Mouse (Mus musculus) lung, postnatal 36 days (tissue): ENCODE measurements around the gene 4930524B15Rik.
"Not testable (repeated sequence)": the region's sequence is repeated elsewhere in the genome, so short reads cannot be mapped to it uniquely, and the experiment has no call there.

Source experiments
- DNase-seq: peaks from one replicate; pipeline ENCODE4 v3.0.0; 2022; ENCODE audit warnings: mixed read lengths

The 4930524B15Rik gene

GRCm38 (mm10) chr11:31984786-31985185, 19.4 kb downstream of the 4930524B15Rik start:
- DNase-seq = no peak

DNA sequence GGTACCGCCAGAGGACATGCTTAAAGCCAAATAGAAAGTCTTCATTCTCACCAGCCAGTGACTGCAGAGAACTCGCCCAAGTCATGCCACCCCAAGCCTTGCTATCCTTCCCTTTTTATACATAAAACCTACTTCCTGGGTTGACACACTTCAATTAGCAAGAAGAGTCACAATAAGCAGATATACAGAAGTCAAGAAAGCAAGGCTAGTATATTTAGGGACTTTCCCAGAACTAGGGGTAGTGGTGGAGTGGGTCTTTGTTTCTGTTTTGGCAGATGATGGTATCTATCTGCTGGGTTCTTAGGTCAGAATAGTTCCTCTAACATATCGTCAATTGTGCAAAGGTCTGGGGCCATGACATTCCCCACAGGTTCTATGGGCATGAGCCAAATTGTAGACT, 27.1 kb downstream of the 4930524B15Rik start:
- no peak for DNase-seq

- no peak for DNase-seq
Observed at GRCm38 (mm10) chr11:31999716-32000115, 34.3 kb downstream of the 4930524B15Rik start.

DNA sequence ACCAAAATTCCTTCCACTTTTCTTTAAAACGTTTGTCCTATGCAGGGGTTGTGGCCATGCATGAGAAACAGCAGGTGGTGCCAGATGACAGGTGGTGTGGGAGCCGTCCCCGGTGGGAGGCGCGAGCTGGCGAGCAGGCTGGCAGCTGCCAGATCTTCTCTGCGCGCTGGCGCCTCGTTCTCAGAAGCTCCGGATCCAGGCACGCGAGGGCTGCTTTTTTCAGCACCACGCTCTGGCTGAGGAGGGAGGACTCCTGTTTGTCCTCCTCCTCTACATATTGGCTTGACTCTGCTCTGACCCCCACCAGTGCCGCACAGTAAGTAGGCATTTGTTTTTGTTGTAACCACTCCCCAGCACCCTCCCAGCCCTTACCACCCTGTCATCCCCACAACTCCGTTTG, 34.9 kb downstream of the 4930524B15Rik start, which contains the start of gene Nsg2:
Gene Nsg2 (plus strand): TSS at position 183 of the 400 bp plus-strand sequence.
- peak; percentile 66 for DNase-seq

GRCm38 (mm10) chr11:32001181-32001910, 36.0 kb downstream of the 4930524B15Rik start:
- DNase-seq = no peak

DNA sequence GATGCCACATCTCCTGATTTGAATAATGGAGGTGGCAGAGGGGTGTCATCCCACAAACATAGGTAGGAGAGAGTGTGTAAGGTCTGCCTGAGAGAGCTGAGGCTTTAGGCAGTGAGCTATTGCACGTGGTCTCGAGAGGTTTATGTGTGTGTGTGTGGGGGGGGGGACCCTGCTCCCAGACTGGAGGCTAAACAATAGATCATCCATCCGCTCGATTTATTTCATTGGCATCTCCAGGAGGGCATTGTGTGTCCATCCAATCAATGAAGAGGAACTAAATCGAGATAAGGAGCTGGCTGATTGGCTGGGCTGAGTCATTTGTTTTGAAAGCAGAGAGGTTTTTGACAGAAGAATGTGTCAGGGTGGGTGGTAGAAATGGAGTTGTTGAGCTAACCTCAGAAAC, 37.3 kb downstream of the 4930524B15Rik start:
- no peak for DNase-seq

GRCm38 (mm10) chr11:32008049-32008448, 42.7 kb downstream of the 4930524B15Rik start:
- DNase-seq = not testable (repeated sequence)

GRCm38 (mm10) chr11:32008852-32009251, 43.5 kb downstream of the 4930524B15Rik start:
- DNase-seq = no peak

DNA sequence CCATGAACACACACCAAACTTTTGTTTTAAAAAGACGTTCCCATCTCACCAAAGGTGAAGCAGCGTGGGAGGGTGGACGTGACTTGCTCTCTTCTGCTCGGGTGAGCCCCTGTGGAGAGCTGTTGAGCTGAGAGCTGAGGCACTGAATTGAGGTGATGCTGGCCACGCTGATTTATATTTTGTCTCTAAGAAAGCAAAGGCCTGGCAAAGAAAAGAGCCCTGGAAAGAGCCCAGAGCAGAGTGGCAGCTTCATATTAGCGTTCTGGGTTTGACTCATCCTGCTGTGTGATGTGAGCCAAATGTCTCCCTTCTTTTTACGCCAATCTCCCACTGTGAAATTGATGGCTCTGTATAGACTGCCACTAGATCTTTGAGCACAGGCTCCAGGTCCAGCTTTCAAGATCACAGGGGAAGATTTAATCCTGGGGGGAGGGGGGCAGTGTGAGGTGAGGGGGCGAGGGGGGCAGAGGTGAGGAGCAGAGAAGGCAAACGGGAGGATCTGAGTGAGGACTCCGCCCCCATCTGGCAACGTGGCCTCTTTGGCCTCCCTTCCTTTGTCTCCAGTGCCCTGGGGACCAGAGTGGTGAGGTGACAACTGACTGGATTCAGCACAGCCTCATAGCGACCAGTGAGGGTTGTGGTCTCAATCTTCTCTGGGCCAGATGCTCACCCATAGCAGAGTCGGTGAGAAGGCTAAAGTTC, 44.7 kb downstream of the 4930524B15Rik start:
- peak; percentile 38 for DNase-seq

DNA sequence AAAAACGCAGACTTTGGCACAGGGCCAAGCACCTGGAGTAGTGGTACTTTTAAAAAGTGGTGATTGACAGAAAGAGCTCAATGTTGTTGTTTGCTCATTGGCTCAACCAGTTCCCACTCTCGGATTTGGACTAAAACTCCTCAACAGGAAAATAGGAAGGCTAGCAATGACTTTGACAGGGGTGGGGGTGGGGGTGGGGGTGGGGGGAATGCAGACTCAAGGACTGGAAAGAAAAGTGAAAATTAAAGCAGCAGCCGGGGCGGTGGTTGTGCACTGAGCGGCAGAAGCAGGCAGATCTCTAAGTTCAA, 45.2 kb downstream of the 4930524B15Rik start:
- no peak for DNase-seq

DNA sequence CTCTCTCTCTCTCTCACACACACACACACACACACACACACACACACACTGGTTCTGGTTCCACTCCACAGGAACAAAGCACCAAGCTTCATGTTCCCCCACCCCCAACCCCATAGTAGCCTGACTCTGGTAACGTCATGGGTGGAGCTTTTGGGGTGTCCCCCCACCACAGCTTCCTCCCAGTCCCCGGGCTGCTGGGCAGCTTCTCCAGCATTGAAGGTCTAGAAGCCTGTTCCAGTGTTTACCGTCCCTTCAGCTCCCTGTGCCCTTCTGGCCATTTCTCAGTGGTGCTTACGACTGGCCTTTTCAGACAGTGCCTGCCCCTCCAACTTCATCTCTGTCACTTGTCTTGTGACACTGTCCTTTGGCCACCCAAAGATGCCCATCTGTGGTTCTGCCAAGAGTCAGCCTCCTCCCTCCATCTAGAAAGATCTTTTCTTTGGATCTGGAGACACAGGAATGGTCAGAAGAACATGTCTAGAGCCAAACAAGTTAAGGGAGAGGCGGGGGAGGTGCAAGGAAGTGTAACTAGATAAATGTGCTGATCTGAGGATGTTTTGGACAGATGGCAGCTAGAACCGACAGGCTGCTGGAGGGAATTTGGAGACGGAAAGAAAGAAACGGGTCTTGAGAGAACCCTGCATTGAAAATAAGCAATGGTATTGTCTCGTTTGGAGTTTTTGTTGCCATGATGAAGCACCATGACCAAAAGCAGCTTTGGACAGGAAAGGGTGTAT, 46.6 kb downstream of the 4930524B15Rik start:
- peak; percentile 18 for DNase-seq

DNA sequence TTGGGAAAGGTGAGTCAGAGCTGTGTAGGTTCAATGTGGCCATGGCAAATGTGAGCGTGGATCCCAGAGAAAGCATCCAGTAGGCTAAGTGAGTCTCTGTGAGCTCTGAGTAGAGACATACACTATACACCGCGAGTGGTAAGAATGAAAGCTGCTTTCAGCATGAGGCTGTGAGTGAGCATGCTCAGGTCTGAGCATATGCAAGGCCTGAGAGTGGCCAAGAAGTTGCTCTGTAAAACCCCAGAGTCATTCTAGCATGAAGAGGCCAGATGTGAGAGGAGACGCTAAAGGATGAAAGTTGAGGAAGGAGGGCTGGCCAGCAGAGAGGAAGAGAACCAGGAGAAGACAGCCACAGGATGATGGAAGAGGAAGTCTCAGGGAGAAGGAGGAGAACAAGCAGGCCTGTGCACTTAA, 47.6 kb downstream of the 4930524B15Rik start:
- no peak for DNase-seq

GRCm38 (mm10) chr11:32013561-32013960, 48.2 kb downstream of the 4930524B15Rik start:
- DNase-seq = no peak

DNA sequence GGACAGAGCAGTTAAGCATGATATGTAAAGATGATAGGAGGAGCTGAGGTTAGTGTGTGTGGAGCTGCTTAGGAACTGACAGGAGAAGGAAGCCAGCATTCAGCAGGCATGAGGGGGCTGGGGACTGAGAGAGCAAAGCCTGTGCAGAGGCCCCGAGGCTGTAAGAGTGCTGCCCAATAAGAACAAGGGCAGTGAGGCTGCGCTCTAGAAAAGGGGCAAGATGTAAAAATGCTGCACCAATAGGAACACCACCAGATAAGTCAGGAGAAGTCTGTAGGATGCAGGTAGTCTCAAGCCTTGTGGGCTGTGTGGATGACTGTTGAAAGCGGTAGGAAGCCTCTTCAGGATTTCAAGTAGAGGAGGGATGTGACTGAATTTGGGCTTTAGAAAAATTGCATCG, 52.8 kb downstream of the 4930524B15Rik start:
- DNase-seq = no peak

DNA sequence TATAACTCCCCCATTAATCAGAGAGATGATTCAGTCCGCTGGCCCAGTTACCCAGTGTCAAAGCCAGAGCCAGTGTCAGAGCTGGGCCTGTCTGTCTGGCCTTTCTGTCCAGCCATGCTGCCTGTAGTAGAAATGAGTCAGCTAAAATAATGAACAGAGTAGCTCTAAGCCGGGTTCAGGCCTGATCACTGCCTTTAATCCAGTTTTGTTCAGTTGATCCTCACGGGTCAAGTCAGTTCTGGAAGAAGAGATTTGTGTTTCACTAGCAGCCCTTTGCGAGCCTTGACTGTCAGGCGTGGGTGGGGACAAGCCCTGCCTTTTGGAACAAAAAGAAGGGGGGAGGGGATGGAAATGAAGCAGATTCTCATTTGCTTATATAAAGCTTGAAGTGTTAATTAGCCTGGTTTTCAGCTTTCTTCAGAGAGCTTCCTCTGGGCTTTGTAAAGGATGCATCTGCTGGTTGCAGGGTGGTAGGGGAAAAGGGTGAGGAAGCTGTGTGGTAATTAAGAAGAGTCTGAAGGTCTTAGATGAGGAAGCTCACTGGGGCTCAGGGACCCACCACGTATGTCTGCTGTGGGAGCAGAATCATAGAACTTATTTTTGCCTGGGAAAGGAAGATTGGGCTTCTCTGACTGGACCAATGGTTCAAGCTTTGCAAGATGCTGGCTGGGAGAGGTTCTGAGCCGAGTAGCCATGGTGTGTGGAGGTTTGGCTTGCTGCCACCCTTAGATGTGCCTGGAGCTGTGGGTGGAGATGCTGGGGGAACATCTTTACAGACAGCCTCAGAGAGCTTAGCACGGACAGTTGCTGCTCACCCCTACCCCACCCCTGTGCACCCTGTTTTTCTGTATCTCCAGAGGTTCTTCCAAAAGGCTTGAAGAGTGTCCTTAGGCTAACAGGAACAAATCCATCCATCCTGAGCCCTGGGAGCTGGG, 54.9 kb downstream of the 4930524B15Rik start:
- DNase-seq = peak; percentile 7

GRCm38 (mm10) chr11:32026634-32027033, 61.2 kb downstream of the 4930524B15Rik start:
- DNase-seq = no peak

DNA sequence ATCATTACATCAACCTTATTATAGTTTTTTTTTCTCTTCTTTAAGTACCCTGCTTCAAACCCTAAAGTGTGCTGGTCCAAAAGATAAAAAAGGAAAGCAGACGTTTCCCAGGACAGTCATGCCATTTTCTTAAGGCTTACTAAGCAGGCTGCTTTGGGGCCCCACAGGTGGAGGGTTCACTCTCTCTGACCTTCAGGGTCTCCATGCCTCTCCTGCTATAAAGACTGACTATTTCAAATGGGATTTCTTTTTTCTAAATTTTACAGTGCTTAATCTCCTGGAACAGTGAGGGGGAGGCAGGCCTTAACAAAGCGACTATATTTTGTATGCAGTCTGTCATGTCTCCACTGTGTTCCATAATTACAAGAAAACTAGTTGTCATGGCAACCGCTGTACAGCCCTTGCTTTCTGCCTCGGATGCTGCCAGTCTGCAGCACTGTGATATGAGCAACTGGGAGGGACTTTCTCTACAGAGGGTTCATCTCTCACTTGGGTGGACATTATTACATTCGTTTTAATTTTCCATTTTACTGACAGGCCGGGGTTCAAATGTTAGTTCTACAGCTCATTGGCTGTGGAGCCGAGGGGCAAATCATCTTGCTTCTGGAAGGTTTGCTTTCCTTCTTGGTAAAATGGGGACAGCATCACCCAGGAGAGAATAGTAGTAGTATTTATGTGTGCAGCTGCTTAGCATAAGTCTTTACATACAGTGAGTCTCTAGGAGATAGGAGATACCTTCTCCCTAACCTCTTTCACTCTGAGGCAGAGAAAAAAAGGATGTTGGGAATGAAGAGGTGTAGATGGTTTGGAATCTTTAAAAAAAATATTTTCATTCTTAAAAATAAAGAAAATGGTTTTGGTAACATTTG, 62.3 kb downstream of the 4930524B15Rik start:
- no peak for DNase-seq

DNA sequence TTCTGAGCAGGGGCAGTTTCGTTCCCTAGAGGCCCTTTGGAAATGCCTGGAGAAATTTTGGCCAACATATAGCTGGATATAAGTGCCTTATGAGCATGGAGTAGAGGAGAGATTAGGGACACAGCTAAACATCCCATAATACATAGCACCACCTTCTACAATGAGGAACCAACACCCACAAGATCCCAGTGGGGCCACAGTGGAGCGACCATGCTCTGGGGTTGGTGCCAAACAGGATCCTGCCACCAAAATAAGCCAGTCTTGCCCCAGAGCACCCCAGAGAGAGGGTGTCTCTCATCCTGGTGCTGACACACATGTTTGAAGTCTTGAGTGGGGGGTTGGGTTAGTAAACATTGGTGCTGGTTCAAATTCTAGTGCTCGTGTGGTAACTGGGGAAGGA, 63.2 kb downstream of the 4930524B15Rik start:
- no peak for DNase-seq
